Mouse (Mus musculus) heart, adult 10 weeks (tissue): Measurements from ENCODE around the gene Ak5. TPM values are rescaled to one million over a fixed set of nuclear protein-coding genes. Genes with fewer than 3 reads are reported as not detected.

ENCODE experiments used
- polyA plus RNA-seq: library from polyadenylated mRNA; stranded (reverse); fragments of 350-450 nt; fragmentation: Illumina TruSeq; extraction: RNeasy Lipid Tissue Mini Kit (QIAGEN cat#74804); gene quantifications from one replicate; pipeline ENCODE4 v1.2.3, GENCODE M21; 2014; ENCODE audit warnings: low read depth, low replicate concordance

Gene Ak5
- polyA plus RNA-seq, result not detected

GRCm38 (mm10) chr3:152668239-152668638 is at the start of gene Ak5:
Gene Ak5, minus strand, starts transcription at chr3:152668360.

GRCm38 (mm10) chr3:152713991-152714902 is 46.1 kb upstream of the Ak5 start, which contains the start of gene Pigk:
Gene Pigk, plus strand, starts transcription at chr3:152714100.

Other genes starting within 250 kb of the Ak5 start
- 18.4 TPM for gene Pigk, start 45.7 kb upstream of the Ak5 start, polyA plus RNA-seq